Mouse (Mus musculus) limb, embryonic 10.5 days (tissue): Measurements from ENCODE around the gene Dnm3. TPM values are rescaled to one million over a fixed set of nuclear protein-coding genes. Genes with fewer than 3 reads are reported as not detected.
A peak's percentile ranks its signal among the peaks of the same experiment; 100 is the strongest.

Experiments used
- DNase-seq: peaks from one replicate; pipeline ENCODE4 v3.0.0-alpha.2; 2017; ENCODE audit warnings: low spot score
- H3K27ac ChIP-seq: fragments of 300-500 bp; sonication (generic); 2 replicates; pipeline ENCODE4 v1.5.1; 2016; ENCODE audit warnings: mild to moderate bottlenecking
- H3K27me3 ChIP-seq: fragments of 300-500 bp; sonication (generic); 2 replicates; pipeline ENCODE4 v1.6.1; 2016; ENCODE audit warnings: low read depth, mild to moderate bottlenecking; ENCODE audit not compliant: poor library complexity, severe bottlenecking
- H3K36me3 ChIP-seq: fragments of 300-500 bp; sonication (generic); 2 replicates; pipeline ENCODE4 v1.6.1; 2016; ENCODE audit warnings: mild to moderate bottlenecking, moderate library complexity
- H3K4me1 ChIP-seq: fragments of 300-500 bp; sonication (generic); 2 replicates; pipeline ENCODE4 v1.6.1; 2016
- H3K4me3 ChIP-seq: fragments of 300-500 bp; sonication (generic); 2 replicates; pipeline ENCODE4 v1.5.1; 2016; ENCODE audit warnings: mild to moderate bottlenecking, moderate library complexity
- H3K9me3 ChIP-seq: fragments of 300-500 bp; sonication (generic); replicated peaks from 2 replicates; pipeline ENCODE4 v1.6.1; 2016; ENCODE audit warnings: mild to moderate bottlenecking
- WGBS: fragments of 180-500 bp; shearing (Covaris S2); methylation state at CpG from one replicate; pipeline ENCODE4 v1.1.7; 2016; 5-methylcytosine and 5-hydroxymethylcytosine counted together
- polyA plus RNA-seq: library from polyadenylated mRNA; unstranded; fragments of >200 nt; fragmentation: Nextera tagmentation; extraction: Ambion mirVana; gene quantifications from 2 replicates; pipeline ENCODE4 v1.2.1, GENCODE M21; 2016

The Dnm3 gene
- polyA plus RNA-seq, 1 experiment from 2014 or later = 11.6 TPM

DNA sequence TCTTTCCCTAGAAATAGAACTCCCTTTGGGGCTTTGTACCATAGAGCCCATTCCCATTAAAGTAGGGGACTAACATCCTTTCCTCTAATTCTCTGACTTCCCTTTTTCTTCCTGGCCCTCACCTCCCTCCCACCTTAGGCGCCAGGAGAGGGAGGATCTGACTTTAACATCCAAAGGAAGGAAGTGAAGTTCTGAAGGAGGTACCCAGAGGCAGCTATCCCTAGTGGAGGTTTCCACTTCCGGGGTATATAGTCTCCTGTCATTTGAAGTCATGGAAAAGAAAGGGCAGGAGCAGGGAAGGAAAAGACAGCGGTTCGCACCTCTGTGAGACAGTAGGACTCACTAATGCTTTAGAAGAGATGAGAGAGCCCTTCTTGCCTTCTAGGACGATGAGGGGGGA is 478.5 kb downstream of the Dnm3 start:
- 41% methylated on average over 5 of the region's 5 CpGs for WGBS
- no peaks in the 10 kb centered on the region for H3K9me3 ChIP-seq
- no peaks in the 10 kb centered on the region for H3K27me3 ChIP-seq
- peaks cover 49% of the 10 kb centered on the region for H3K4me1 ChIP-seq
- no peaks in the 10 kb centered on the region for H3K36me3 ChIP-seq
- peak overlapping the region; percentile 95 for H3K27ac ChIP-seq
- H3K4me3 ChIP-seq = no peak overlapping the region
- DNase-seq = no peak

DNA sequence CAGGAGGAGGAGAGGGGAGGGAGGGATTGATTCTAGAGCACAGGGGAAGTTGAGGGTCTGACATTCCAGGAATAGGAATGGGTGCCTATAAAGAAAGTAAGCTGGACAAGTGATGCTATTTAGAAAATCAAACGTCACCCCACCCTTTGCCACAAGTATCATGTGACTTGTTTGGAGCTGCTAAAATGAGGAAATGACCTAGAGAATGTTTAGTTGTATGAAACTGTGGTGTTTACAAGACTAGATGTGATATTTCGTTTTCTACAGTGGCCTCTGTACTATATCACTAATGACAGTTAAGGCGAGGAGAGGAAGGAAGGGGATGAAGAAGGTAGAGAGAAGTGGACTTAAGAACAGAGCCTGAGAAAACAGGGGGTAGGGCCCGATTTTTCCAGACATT is 479.1 kb downstream of the Dnm3 start:
- Histone ChIP-seq H3K4me1 (peaks cover 44% of the 10 kb centered on the region), H3K27me3 (no peaks in the 10 kb centered on the region), H3K27ac (peak overlapping the region; percentile 95), H3K9me3 (no peaks in the 10 kb centered on the region), H3K36me3 (no peaks in the 10 kb centered on the region), H3K4me3 (no peak overlapping the region)
- DNase-seq = no peak
- 63% methylated on average over 4 of the region's 4 CpGs for WGBS

DNA sequence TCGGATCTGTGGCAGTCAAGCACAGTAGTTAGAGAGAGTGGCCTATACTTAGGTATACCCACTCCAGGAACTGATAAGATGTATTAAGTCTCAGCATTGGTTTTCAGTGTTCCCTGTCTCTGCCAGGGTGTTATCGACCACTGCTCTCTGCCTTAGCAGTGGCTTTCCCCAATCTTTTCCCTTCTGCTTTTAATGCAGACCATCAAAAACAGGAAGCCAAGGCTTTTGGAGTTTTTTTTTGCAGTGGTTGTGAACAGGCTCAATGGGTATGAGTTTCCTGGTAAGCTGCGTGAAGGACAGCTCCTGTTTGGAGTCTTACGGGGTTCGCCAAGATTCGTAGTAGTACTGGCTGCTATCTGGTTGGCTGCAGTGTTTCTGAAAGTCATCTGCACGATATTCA is 485.4 kb downstream of the Dnm3 start:
- 90% methylated on average over 7 of the region's 7 CpGs for WGBS
- no peak overlapping the region for H3K4me3 ChIP-seq
- H3K27me3 ChIP-seq = no peaks in the 10 kb centered on the region
- H3K4me1 ChIP-seq = peaks cover 32% of the 10 kb centered on the region
- peak overlapping the region; percentile 86 for H3K27ac ChIP-seq
- DNase-seq = no peak
- no peaks in the 10 kb centered on the region for H3K9me3 ChIP-seq
- no peaks in the 10 kb centered on the region for H3K36me3 ChIP-seq

DNA sequence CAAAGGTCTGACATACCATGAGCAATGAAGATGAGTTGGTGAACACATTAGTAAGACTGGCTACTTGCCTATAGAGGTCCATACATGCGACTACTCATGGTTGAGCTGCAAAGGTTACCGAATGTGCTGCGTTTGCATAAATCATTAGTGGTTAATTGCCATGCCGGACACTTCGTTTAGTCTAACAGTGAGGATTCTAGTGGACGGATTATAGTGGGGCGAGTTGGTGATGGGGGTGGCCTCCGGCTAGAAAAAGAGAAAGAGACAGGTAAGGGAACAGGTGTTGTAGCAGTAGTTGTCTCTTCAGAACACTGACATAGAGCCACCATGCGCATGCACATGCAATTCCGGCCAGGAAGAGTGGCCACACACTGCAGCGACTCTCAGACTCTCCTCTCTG is 486.0 kb downstream of the Dnm3 start:
- WGBS = 88% methylated on average over 11 of the region's 11 CpGs

DNA sequence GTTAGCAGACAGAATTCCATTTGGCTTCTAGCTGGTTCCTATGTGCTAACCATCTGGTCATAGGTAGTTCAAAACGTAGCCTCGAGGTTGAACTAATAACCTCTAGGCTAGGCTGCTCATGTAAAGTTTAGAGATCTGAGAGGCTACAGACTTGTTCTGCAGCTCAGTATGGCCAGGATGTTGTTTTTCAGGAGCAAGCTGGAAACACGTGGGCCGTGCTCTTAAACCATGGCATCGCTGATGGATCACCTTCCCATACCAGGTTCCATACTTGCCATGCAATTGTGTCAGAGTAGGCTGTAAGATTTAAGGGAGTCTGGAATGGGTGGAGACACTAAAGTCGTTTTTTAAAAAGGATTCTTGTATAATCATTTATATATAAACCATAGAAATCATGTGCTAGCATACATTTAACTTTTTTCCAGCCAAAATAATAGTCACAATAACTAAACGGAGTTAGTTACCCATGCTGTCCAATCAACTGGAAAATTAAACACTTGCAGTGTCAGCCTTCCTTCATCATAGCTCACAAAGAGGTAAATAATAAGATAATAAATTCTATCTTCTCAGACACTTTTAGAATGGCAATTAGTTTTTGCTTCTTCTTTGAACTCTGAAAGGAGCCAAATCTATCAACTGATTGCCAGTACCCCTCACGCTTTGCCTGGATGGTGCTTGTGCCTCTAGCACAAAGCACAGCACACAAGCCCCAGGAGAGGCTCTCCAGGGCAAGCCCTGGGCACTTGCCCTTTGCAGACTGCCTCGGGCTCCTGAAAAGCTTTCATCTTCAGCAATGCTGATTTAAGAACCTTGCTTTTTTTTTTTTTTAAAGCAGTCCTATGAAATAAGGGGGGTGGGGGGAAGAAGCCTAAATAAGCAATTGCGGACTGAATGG is 486.9 kb downstream of the Dnm3 start:
- 32% methylated on average over 10 of the region's 10 CpGs for WGBS
- Histone ChIP-seq H3K36me3 (no peaks in the 10 kb centered on the region), H3K4me3 (no peak overlapping the region), H3K9me3 (no peaks in the 10 kb centered on the region), H3K27ac (peak overlapping the region; percentile 86), H3K27me3 (no peaks in the 10 kb centered on the region), H3K4me1 (peaks cover 37% of the 10 kb centered on the region)
- DNase-seq = peak; percentile 50

More for the DNA sequence above, 486.0 kb downstream of the Dnm3 start:
- no peaks in the 10 kb centered on the region for H3K9me3 ChIP-seq
- H3K27ac ChIP-seq = peak overlapping the region; percentile 86
- H3K4me1 ChIP-seq = peaks cover 32% of the 10 kb centered on the region
- DNase-seq = no peak
- H3K27me3 ChIP-seq = no peaks in the 10 kb centered on the region
- H3K36me3 ChIP-seq = no peaks in the 10 kb centered on the region
- no peak overlapping the region for H3K4me3 ChIP-seq

DNA sequence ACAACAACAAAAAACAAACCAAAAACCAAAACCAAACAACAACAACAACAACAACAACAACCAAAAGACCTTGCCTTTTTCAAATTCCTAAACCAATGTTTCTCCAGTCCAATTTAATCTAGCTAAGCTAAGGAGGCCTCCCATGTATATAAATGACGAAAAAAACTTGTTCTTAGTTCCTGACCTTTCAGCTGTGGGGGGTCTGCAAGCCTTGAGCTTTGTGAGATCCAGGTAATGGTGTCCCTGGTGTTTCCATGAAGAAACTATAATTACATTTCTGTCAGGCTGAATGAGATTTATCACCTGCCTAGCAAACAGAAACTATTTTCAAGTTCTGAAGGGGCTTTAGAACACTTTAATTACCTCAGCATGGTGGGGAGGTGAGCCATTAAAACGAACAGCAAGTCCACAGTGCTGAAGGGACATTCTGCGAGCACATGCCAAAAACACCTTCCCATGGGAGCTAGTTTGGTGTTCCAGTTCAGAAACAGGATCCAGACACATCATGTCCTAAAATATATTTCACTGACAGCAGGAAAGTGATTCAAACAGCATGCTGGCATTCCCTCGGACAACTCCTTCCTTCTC is 493.8 kb downstream of the Dnm3 start:
- 9% methylated on average over 4 of the region's 4 CpGs for WGBS
- Histone ChIP-seq H3K9me3 (no peaks in the 10 kb centered on the region), H3K4me1 (peaks cover 57% of the 10 kb centered on the region), H3K4me3 (0 out of 2 replicates have a peak overlapping the region, but pooled peaks have one; percentile 10), H3K36me3 (no peaks in the 10 kb centered on the region), H3K27ac (peak overlapping the region; percentile 93), H3K27me3 (no peaks in the 10 kb centered on the region)
- peak; percentile 69 for DNase-seq

DNA sequence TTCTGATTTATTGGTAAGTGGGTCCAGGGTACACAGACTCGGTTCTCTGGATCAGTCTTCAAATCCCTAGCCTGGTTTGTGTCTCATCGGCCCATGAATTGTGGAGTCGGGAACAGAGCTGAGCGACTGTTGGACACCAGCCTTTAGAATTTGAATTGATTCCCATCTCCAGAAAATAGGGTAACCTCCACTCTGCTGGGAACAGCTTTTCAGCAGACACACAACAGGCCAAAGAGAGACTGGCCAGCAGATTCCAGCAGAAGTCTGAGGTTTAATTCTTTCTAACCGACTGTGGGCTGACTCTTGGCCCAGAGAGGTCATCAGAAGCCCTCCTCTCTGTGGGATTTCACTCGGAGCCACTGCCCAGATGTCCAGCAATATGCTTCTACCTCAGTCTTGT is 494.4 kb downstream of the Dnm3 start:
- peaks cover 57% of the 10 kb centered on the region for H3K4me1 ChIP-seq
- peak overlapping the region; percentile 93 for H3K27ac ChIP-seq

DNA sequence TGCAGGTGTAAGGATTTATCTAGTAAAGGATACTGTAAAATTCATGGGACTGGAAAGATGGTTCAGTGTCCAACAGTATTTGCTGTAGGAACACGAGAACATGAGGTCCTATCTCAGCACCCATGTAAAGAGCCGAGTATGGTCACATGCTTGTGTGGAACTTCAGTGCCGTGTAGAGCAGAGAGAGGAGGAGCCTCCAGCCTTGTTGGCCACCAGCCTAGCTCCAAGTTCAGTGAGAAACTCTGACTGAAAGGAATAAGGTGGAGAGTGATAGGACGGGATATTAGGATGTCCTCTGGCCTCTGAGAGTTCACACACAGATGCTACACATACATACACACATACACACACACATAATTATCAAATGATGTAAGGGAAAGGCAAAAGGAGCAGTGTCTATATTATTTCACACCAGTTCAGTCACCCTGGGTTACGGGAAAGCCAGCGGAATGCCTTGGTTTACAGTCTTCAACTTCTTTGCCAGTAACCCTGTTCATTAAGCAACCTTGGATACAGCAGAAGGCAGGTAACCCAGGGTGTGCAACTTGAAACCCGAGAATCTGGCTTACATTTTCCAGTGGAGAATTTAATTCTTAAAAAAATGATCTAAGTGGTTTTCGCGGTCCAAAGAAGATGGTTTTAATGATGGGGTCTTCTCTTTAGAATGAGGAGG is 497.1 kb downstream of the Dnm3 start:
- no peaks in the 10 kb centered on the region for H3K36me3 ChIP-seq
- DNase-seq = no peak
- H3K4me3 ChIP-seq = no peak overlapping the region
- peaks cover 79% of the 10 kb centered on the region for H3K4me1 ChIP-seq
- no peaks in the 10 kb centered on the region for H3K27me3 ChIP-seq
- no peaks in the 10 kb centered on the region for H3K9me3 ChIP-seq
- peak overlapping the region; percentile 93 for H3K27ac ChIP-seq
- WGBS = 87% methylated on average over 9 of the region's 9 CpGs

More for the DNA sequence above, 494.4 kb downstream of the Dnm3 start:
- H3K4me3 ChIP-seq = 0 out of 2 replicates have a peak overlapping the region, but pooled peaks have one; percentile 17
- H3K9me3 ChIP-seq = no peaks in the 10 kb centered on the region
- H3K27me3 ChIP-seq = no peaks in the 10 kb centered on the region
- 41% methylated on average over 6 of the region's 6 CpGs for WGBS
- H3K36me3 ChIP-seq = no peaks in the 10 kb centered on the region
- DNase-seq = peak; percentile 49

DNA sequence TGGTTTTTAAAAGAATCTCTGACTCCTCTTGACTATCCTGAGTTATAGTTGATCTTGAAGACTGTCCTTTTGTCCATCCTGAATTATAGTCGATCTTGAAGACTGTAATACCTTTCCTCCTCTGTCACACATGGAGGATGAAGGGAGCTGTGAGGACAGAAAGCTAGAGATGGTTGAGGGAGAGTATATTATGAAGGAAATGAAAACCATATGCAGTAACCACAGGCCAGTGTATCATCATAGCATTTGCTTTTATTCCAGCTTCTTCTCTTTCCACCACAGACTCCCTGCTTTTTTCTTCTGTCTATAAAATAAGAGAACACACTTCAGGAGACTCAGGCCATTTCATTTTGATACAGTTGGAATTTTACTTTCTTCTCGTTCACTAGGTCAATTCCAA is 497.8 kb downstream of the Dnm3 start:
- Histone ChIP-seq H3K4me1 (peaks cover 80% of the 10 kb centered on the region), H3K27ac (peak overlapping the region; percentile 93), H3K36me3 (no peaks in the 10 kb centered on the region), H3K9me3 (no peaks in the 10 kb centered on the region), H3K4me3 (no peak overlapping the region), H3K27me3 (no peaks in the 10 kb centered on the region)
- DNase-seq = no peak
- 85% methylated on average over 2 of the region's 2 CpGs for WGBS

DNA sequence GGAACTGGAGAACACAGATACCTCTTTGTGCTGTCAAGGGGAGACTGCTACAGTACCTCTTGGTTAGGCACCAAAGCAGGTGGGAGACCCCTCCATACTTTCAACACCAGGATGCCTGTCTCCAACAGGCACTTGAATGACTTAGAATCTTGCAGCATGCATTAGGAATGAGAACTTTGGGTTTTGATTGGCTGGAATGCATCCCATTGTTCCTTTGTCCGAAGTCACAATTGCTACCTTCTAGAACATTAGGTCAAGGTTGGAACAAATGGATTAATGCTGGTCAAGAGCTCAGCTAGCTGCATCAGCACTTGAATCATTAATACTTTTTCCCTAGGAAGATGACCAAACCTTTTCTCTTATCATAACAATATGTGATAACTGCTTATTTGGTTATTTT is 498.3 kb downstream of the Dnm3 start, which contains the start of gene 4930558K02Rik:
Gene 4930558K02Rik, minus strand, starts transcription at position 101 of the 400 bp plus-strand sequence.
- no peaks in the 10 kb centered on the region for H3K9me3 ChIP-seq
- no peaks in the 10 kb centered on the region for H3K36me3 ChIP-seq
- H3K27ac ChIP-seq = peak within 1 kb of the TSS; percentile 93
- no peaks in the 10 kb centered on the region for H3K27me3 ChIP-seq
- no peak for DNase-seq
- 83% methylated on average over 1 of the region's 1 CpGs for WGBS
- no peak within 1 kb of the TSS for H3K4me3 ChIP-seq
- peaks cover 76% of the 10 kb centered on the region for H3K4me1 ChIP-seq

DNA sequence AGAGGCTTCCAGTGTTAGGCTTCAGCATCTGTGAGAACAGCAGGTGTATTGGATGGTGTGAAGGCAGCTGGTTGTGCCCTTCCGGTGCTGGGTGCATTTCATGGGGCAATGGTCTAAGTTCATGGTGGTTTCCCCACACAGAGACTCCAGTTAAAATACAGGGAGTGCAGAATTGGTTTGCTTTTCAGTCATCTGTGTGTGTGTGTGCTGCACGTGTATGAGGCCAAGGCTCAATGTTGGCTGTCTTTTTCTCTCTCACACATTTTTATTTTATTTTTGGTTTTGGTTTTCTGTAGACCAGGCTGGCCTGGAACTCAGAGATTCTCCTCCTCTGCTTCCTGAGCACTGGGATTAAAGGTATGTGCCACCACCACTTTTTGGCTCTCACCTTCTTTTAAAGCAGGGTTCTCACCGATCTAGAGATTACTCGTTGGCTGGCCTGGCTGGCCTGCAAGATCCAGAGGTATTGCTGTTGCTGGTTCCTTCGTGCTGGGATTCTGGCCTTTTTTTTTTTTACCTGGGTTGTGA is 499.6 kb downstream of the Dnm3 start:
- no peaks in the 10 kb centered on the region for H3K9me3 ChIP-seq
- peaks cover 74% of the 10 kb centered on the region for H3K4me1 ChIP-seq
- H3K27me3 ChIP-seq = no peaks in the 10 kb centered on the region
- H3K36me3 ChIP-seq = no peaks in the 10 kb centered on the region
- 90% methylated on average over 5 of the region's 5 CpGs for WGBS
- H3K27ac ChIP-seq = peak overlapping the region; percentile 93
- no peak overlapping the region for H3K4me3 ChIP-seq
- DNase-seq = no peak

DNA sequence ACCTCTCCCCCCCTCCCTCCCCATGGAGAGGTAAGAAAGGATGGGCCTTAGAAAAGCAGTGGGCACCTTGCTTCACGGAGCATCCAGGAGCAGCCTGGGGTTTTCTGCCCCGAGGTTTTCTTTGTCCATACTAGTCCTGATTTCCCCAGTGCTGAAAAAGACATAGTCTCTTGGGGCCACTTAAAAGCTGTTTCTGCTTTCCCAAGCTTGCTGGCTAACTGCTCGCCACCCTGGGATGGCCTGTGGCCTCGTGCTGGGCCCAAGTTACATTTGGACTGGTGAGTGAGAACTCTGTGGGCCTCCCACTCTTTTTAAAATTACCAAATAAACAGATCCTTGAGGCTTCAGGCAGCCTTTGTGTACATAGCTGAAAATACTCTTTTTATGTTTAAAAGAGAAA is 500.5 kb downstream of the Dnm3 start:
- H3K27ac ChIP-seq = peak overlapping the region; percentile 93
- no peaks in the 10 kb centered on the region for H3K27me3 ChIP-seq
- peaks cover 65% of the 10 kb centered on the region for H3K4me1 ChIP-seq
- no peak overlapping the region for H3K4me3 ChIP-seq
- H3K36me3 ChIP-seq = no peaks in the 10 kb centered on the region
- no peak for DNase-seq
- WGBS = 89% methylated on average over 4 of the region's 4 CpGs
- H3K9me3 ChIP-seq = no peaks in the 10 kb centered on the region
